Mouse (Mus musculus) inflammation-experienced regulatory T-cells, adult 6 months (primary cell): ENCODE measurements around the gene Ctsz. TPM values are rescaled to one million over a fixed set of nuclear protein-coding genes. Genes with fewer than 3 reads are reported as not detected.

Experiments used
- ATAC-seq: one replicate; pipeline ENCODE4 v1.8.0; 2017
- polyA plus RNA-seq, 3 experiments: library from polyadenylated mRNA; unstranded; fragments of 100-300 nt; shearing (Covaris generic); gene quantifications; one replicate each; pipeline ENCODE4 v1.2.1; 2017

Ctsz gene
- polyA plus RNA-seq, result 100 to 1,000 TPM in 2 of 3 experiments, 10 to 100 TPM in 1; 96.3 to 113 (median 109) TPM

GRCm38 (mm10) chr2:174438737-174439449 lies at the start of gene Ctsz:
Gene Ctsz, minus strand, starts transcription at chr2:174439039.
- ATAC-seq, result peak; percentile 70

- ATAC-seq, result no peak
These were observed 48.2 kb upstream of the Ctsz start for GRCm38 (mm10) chr2:174487005-174487404.

DNA sequence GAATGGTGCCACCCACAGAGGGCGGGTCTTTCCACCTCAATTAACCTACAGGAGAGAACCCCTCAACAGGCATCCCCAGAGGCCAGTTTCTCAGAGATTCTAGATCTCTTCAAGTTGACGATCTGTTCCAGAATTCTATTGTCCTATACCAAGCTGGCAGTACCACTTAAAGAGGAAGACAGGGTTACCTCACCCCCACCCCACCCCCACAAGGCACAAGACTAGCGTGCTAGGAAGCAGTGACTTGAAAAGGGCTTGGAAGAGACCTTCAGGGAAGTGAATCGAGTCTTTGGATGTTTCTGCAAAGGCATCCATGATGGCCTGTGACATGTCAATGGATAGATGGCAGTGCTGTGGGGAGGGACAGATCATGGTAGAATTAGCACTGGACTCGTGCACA lies 39.9 kb upstream of the Ctsz start:
- no peak for ATAC-seq

GRCm38 (mm10) chr2:174477543-174478319 lies 38.9 kb upstream of the Ctsz start:
- ATAC-seq, result no peak

DNA sequence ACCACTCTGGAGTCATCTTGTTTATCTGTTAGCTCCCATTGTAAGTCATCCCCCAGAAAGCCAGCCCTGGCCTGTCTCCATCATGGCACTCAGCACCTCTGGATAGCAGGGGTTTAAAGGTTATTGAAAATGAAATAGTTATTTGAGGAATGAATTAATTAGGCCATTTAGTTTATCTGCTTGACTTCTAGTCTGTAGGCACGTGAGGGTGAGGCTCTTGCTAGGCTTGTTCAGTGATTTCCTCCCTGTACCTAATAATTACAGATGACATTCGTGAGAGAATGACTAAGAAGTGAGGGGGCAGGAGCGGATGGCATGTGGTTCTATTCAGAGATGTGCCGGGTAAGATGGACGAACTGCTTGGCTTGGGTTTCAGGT lies 34.7 kb upstream of the Ctsz start:
- no peak for ATAC-seq

DNA sequence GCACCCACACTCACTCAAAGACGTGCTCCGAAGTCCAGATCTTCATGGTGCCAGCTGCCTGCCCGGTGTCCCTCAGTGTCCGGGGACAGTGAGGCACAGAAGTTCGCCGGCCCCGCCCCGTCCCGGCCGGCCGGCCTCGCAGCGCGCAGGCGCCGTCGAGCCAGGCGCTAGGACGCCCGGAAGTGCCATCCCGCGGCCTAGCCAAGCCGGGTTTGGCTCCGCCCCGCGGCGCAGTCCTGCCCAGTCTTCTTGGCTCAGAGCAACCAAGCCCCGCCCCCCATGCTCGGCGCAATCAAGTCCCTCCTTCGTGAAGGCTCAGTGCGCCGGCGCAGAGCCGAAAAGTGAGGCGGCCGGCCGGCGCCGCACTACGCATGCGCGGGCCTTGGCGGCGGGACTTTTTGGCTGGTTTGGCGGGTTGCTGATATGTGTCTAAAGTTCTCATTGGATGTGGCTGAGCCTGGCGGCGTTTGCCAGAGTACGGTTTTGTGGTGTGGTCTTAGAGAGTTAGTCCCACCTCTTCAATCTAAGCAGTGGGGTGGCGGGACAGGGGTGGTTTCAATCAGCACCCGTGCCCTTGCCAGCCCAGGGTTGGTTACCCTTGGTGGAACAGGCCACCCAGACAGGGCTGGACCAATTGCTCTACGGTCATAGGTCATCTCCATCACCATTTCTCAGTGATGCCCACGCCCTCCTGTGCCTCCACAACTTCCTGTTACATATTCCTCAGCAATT lies 34.1 kb upstream of the Ctsz start, which contains the start of gene Prelid3b:
Gene Prelid3b, minus strand, starts transcription at position 264 of the 732 bp plus-strand sequence.
- ATAC-seq, result peak; percentile 96

GRCm38 (mm10) chr2:174472407-174472806 lies 33.6 kb upstream of the Ctsz start:
- peak; percentile 26 for ATAC-seq

DNA sequence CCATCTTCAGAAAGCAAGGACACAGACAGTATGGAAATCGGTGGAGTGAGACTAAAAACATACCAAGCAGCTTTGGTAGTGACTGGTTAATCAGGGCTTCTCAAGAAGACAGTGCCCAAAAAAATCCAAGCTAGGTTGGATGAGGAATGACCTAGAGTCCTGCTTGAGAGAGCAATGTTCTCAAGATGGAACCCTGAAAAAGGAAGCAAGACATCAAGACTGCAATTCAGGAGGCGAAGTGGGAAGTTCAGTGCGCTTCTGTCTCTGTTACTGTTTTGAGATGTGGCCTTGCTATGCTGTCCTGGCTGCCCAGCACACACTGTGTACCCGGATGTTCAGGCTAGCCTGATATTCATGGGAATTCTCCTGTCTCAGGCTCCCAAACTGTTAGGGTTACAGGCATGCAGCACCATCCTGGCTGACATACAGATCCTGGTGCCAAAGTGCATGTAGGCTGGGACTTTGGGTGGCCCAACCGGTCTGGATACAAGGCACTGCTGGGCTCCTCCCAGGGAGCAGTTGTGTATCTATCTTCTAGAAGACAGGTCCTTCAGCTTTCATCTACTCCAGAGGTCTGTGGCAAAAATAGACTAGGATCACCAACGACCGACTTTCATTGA lies 32.1 kb upstream of the Ctsz start:
- ATAC-seq, result no peak

GRCm38 (mm10) chr2:174470333-174470732 lies 31.5 kb upstream of the Ctsz start:
- no peak for ATAC-seq

- peak; percentile 91 for ATAC-seq
These were observed 25.1 kb upstream of the Ctsz start, which contains the start of gene Atp5e for GRCm38 (mm10) chr2:174463789-174464523. Gene Atp5e, minus strand, starts transcription at chr2:174464105.

DNA sequence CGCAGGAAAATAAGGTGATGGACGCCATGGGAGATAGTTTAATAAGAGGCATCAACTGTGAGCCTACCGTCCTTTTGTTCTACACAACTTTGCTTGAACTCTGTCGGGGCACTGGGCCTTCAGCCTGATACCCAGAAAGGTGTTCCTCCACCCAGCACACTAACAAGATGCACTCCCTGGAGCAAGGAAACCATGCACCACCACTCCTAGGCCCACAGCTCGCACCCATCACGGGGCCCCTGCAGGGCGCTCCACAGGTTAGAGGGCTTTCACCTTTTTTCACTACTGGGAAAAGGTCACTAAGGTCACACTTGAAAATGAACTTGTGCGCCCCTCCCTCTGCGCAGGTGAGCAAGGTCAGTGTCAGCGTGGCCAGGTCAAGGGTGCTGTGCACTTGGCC lies 24.5 kb upstream of the Ctsz start:
- peak; percentile 26 for ATAC-seq

DNA sequence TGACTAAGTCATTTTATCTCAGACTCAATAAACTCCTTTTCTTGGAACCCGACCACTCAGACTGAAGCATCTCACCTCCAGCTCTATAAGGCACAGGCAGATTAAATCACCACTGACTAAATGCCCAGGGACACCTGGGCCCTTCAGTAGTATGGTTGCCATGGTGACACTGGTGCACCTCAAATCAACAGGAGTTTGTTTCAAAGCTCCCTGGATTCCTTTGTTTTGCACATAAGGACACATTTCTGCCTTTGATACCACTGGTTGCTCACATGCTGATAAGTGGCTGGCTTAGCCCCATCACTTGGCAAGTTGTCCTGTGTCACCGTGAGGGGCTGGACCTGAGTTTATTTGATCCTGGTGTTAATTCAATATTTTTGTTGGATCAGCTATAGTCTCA lies 20.5 kb upstream of the Ctsz start:
- ATAC-seq, result no peak

GRCm38 (mm10) chr2:174453681-174454080 lies 14.8 kb upstream of the Ctsz start:
- no peak for ATAC-seq

- no peak for ATAC-seq
These were observed 11.5 kb upstream of the Ctsz start, which contains the start of gene Tubb1 for GRCm38 (mm10) chr2:174450353-174450752. Gene Tubb1, plus strand, starts transcription at chr2:174450695.

DNA sequence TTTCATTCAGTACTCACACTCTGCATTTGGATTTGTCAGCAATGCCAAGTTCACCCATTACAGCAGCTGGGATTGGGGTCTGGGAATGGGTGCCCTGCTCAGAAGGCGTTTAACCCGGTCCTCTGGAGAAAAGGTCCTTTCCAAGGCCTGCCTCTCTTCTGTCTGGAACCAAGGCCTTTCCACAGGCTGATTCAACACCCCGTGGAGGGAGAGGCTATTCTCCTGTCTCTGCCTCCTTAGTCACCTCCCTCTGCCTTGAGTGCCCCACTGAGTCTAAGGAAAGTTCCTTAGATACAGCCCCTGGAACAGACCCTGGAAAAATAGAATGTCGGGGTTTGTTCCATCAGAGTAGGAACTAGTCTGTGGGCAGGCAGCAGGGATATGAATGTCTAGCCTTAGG lies 9.6 kb upstream of the Ctsz start:
- no peak for ATAC-seq

DNA sequence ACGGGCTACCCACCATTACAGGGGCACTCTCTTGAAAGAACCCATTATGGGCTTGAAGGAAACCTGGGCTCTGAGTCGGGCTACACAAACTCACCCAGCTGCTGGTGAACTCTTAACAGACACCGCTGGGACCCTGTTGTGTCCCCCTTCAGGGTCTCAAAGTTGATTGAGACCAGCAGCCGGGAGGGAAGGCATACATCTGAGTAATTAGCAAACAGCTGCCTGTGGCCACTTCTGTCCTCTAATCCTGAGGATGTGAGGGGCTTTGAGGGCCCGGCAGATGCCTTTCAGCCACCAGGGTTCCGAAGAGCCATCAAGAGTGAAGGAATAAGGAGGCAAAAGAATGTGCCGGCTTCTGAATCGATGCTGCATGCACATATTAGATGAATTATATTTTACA lies 8.1 kb upstream of the Ctsz start:
- ATAC-seq, result no peak

DNA sequence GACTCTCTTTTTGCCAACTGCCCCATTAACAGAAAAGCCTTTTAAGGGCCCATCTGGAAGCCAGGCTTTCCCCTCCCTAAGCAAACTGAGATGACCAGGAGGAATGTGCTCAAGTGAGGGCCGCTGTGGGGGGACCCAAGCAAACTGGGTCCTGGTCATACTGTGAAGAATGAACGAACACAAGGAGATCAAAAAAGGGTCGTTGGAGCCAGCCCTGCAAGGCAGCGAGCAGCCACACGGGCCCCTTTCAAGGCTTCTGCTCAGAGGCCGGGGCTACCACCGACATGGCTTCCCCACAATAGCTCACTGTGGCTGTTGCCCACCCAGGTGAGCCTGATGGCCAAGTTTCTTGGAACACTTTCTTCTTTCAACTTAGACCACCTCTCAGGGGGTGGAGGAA lies 7.7 kb upstream of the Ctsz start:
- ATAC-seq, result no peak

DNA sequence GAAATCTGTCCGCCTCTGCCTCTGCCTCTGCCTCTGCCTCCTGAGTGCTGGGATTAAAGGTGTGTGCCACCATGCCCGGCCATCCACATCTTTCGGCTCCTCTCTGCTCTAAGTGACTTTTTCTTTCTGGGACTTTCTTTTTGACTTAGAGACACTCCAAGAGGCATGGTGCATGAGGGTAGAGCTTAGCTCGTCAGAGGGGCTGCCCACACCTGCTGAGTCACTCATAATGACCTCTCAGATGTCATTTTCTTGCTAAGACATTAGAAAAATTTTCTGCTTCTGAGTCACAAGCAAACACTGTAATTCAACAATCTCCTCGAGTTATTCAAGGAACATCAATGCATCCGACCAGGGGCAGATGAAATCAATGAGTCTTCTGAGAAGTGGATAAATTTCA lies 6.2 kb upstream of the Ctsz start:
- ATAC-seq, result no peak

DNA sequence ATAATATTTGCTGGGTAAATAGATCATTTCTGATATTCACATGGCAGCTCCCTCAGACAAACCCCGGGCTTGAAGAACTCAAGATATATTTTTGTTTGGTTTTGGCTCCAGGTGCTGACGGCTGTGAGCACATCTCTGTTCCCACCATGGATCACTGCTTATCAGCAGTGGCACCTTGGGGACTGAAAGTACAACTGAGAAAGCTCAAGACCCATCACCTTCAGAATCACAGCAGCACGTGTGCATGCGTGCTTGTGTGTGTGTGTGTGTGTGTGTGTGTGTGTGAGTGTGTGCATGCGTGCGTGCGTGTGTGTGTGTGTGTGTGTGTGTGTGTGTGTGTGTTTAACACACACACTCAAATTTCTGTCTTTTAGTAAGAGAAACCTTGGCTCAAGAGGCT lies 5.5 kb upstream of the Ctsz start:
- no peak for ATAC-seq

GRCm38 (mm10) chr2:174443046-174443445 lies 4.2 kb upstream of the Ctsz start:
- no peak for ATAC-seq

- no peak for ATAC-seq
These were observed 3.6 kb upstream of the Ctsz start for GRCm38 (mm10) chr2:174442460-174442859.

DNA sequence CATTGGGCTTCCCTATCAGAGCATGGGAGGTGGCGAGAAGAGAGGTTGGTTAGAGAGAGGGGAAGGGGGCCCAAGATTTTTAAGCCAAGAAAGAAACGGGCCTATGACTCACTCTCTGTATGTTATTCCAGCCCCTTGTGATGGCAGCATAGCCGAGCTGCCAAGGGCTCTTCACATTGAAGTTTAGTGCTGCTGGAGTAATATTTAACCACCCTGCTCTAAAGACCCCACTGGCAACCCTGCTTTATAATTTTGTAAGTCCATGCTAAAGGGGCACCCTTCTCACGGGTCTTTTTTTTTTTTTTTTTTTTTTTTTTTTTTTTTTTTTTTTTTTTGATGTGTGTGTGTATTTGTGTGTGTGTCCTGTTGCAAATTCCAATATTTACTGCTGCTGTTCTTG lies 3.1 kb upstream of the Ctsz start:
- ATAC-seq, result no peak
